Mouse (Mus musculus) limb, embryonic 13.5 days (tissue): ENCODE measurements around the gene Olfr1450. TPM values are rescaled to one million over a fixed set of nuclear protein-coding genes. Genes with fewer than 3 reads are reported as not detected.
"Not testable (repeated sequence)": the region's sequence is repeated elsewhere in the genome, so short reads cannot be mapped to it uniquely, and the experiment has no call there.

Experiments used
- ATAC-seq: fragments of 200-750 bp; cut with Nextera tagmentation; 2 replicates; pipeline ENCODE4 v1.8.0; 2017; ENCODE audit warnings: low read depth, moderate number of reproducible peaks, moderate TSS enrichment; ENCODE audit not compliant: low FRiP score
- H3K27ac ChIP-seq: fragments of 300-500 bp; sonication (generic); 2 replicates; pipeline ENCODE4 v1.5.1; 2015; ENCODE audit warnings: inconsistent platforms, mild to moderate bottlenecking, moderate library complexity
- H3K27me3 ChIP-seq: fragments of 300-500 bp; sonication (generic); 2 replicates; pipeline ENCODE4 v1.6.1; 2015; ENCODE audit warnings: mild to moderate bottlenecking, inconsistent platforms
- H3K36me3 ChIP-seq: fragments of 300-500 bp; sonication (generic); 2 replicates; pipeline ENCODE4 v1.6.1; 2015; ENCODE audit warnings: inconsistent platforms, mild to moderate bottlenecking, moderate library complexity
- H3K4me1 ChIP-seq: fragments of 300-500 bp; sonication (generic); 2 replicates; pipeline ENCODE4 v1.6.1; 2015; ENCODE audit warnings: inconsistent platforms
- H3K4me2 ChIP-seq: fragments of 300-500 bp; sonication (generic); replicated peaks from 2 replicates; pipeline ENCODE4 v1.6.1; 2015; ENCODE audit warnings: inconsistent platforms, mild to moderate bottlenecking, moderate library complexity
- H3K4me3 ChIP-seq: fragments of 300-500 bp; sonication (generic); 2 replicates; pipeline ENCODE4 v1.5.1; 2015; ENCODE audit warnings: moderate library complexity, mild to moderate bottlenecking, inconsistent platforms
- H3K9ac ChIP-seq: fragments of 300-500 bp; sonication (generic); 2 replicates; pipeline ENCODE4 v1.6.1; 2015; ENCODE audit warnings: mild to moderate bottlenecking, inconsistent platforms
- H3K9me3 ChIP-seq: fragments of 300-500 bp; sonication (generic); 2 replicates; pipeline ENCODE4 v1.6.1; 2016; ENCODE audit warnings: inconsistent platforms
- WGBS: fragments of 180-500 bp; shearing (Covaris S2); methylation state at CpG from one replicate; pipeline ENCODE4 v1.1.7; 2015; 5-methylcytosine and 5-hydroxymethylcytosine counted together
- polyA plus RNA-seq: library from polyadenylated mRNA; unstranded; fragments of >200 nt; fragmentation: Nextera tagmentation; extraction: Ambion mirVana; gene quantifications from 2 replicates; pipeline ENCODE4 v1.2.1, GENCODE M21; 2015

Gene Olfr1450
- not detected in 2 replicates for polyA plus RNA-seq

DNA sequence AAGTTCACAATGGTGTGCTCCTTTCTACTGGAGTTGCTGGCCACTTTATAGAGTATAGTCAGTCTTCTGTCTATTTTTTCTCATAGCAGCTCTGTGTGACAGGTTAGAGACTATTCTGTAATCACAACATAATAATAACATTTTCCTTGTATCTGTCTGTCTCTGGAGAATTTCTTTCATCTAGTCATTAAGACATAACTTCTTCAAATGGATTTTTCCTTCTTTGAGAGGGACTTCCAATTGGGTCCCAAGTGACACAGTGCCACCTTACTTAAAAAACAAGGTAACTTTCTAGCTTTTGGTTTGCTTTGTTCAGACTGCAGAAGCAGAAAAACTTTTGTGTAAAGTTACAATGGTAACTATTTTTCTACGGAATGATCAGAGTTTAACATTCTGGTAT, at the start of gene Olfr1450:
TSS of gene Olfr1450 (plus strand) at position 301 of the 400 bp plus-strand sequence.
- Histone ChIP-seq H3K4me1 (no peaks in the 10 kb centered on the region), H3K4me2 (no peak within 1 kb of the TSS), H3K9ac (no peak within 1 kb of the TSS), H3K9me3 (peaks cover 10% of the 10 kb centered on the region; the same call in 1 of the 2 replicates), H3K4me3 (no peak within 1 kb of the TSS), H3K27ac (no peak within 1 kb of the TSS), H3K36me3 (no peaks in the 10 kb centered on the region), H3K27me3 (no peaks in the 10 kb centered on the region)
- ATAC-seq, result no peak
- 90% methylated on average over 1 of the region's 1 CpGs for WGBS

DNA sequence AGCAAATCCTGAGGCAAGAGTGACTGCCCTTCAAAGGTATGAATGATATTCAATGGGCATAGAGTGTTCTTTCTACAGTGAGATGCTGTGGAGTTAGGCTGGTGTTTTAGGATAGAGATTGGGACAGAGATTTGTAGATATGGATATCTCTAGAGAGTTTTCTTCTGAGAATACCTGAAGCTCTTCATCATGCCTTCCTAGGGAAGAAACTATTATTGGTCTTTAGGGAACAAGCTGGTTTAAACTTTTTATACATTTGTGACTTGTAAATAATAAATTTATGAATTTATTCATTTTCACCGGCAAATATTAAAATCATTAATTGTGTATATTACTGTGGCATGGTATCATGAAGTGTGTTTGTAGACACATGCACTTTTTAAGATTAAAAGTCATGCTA, 46.4 kb upstream of the Olfr1450 start, which contains the start of gene Olfr1447:
TSS of gene Olfr1447 (minus strand) at position 101 of the 400 bp plus-strand sequence.
- H3K36me3 ChIP-seq, result no peaks in the 10 kb centered on the region
- no peak for ATAC-seq
- no peak within 1 kb of the TSS for H3K4me3 ChIP-seq
- no peak within 1 kb of the TSS for H3K9ac ChIP-seq
- H3K4me1 ChIP-seq, result no peaks in the 10 kb centered on the region
- H3K4me2 ChIP-seq, result no peak within 1 kb of the TSS
- H3K9me3 ChIP-seq, result peaks cover 5% of the 10 kb centered on the region; the same call in 1 of the 2 replicates
- no peaks in the 10 kb centered on the region for H3K27me3 ChIP-seq
- H3K27ac ChIP-seq, result no peak within 1 kb of the TSS
- WGBS, result 86% methylated on average over 1 of the region's 1 CpGs

DNA sequence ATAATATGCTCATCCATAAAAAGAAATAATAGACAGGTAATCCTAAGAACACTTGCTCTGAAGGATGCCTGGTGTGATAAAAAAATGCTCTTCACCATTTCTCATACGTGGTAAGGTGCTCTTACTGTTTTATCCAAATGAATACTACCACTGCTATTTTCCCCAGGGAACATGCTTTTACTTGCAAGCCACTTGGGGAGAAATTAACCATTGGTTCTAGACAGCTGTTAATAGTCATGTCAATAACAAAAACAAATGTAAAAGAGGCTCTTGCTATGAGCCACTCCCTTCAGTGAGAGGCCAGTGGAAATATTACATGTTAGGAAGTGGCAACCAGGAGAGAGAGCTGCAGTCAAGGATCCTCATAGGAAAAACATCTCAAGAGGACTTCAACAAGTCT, 25.7 kb upstream of the Olfr1450 start, which contains the start of gene Olfr1448:
TSS of gene Olfr1448 (minus strand) at position 101 of the 400 bp plus-strand sequence.
- Histone ChIP-seq H3K4me3 (no peak within 1 kb of the TSS), H3K9ac (no peak within 1 kb of the TSS), H3K4me2 (no peak within 1 kb of the TSS), H3K4me1 (no peaks in the 10 kb centered on the region), H3K9me3 (peaks cover 5% of the 10 kb centered on the region; the same call in 1 of the 2 replicates), H3K27me3 (no peaks in the 10 kb centered on the region), H3K36me3 (no peaks in the 10 kb centered on the region), H3K27ac (no peak within 1 kb of the TSS)
- no peak for ATAC-seq
- 50% methylated on average over 1 of the region's 1 CpGs for WGBS

DNA sequence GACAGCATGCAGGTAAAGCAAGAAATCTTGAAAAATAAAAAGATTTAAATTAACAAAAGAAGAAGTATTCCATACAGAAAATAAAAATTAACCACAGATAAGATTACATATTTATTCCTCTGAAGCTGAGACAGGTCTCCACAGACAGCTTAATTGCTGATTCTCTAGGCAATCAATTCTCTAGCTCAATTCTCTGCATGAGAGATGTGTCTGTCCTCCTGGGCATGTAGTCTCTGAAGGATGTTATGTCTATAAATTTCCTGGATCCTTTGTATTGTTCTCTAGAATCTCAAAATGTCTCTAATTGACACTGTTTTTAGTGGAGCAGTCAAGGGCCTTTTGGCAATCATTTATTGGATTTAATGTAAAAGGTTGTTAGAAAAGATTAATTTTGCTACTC, 19.5 kb upstream of the Olfr1450 start, which contains the start of gene Olfr1449:
TSS of gene Olfr1449 (plus strand) at position 301 of the 400 bp plus-strand sequence.
- Histone ChIP-seq H3K27ac (no peak within 1 kb of the TSS), H3K4me2 (no peak within 1 kb of the TSS), H3K27me3 (no peaks in the 10 kb centered on the region), H3K36me3 (no peaks in the 10 kb centered on the region), H3K4me3 (no peak within 1 kb of the TSS), H3K9ac (no peak within 1 kb of the TSS), H3K4me1 (no peaks in the 10 kb centered on the region), H3K9me3 (0 out of 2 replicates have a peak, but pooled peaks cover 4% of the 10 kb centered on the region)
- no peak for ATAC-seq

DNA sequence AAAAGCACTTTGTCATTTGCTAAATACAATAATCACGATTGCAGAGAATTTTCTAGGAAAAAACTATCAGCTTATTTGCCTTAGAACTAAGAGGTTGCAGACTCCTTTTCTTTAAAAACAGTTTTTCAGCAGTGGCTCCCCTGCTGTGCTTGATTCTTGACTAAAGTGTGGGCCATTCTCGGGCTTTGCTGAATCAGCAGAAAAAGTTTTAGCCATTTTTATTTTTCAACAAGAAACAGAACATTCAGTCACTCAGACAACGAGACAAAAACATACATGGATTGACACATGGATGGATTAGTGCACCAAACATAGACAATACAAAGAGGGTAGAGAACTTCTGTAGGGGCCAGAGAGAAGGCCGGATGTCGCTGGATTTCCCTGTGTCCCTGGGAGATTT, 20.0 kb downstream of the Olfr1450 start:
- ATAC-seq, H3K9ac ChIP-seq, H3K36me3 ChIP-seq, H3K27ac ChIP-seq, H3K4me2 ChIP-seq, H3K27me3 ChIP-seq, H3K4me3 ChIP-seq, H3K4me1 ChIP-seq: not testable (repeated sequence)
- H3K9me3 ChIP-seq, result peaks cover 23% of the 10 kb centered on the region
- WGBS, result 84% methylated on average over 5 of the region's 5 CpGs

DNA sequence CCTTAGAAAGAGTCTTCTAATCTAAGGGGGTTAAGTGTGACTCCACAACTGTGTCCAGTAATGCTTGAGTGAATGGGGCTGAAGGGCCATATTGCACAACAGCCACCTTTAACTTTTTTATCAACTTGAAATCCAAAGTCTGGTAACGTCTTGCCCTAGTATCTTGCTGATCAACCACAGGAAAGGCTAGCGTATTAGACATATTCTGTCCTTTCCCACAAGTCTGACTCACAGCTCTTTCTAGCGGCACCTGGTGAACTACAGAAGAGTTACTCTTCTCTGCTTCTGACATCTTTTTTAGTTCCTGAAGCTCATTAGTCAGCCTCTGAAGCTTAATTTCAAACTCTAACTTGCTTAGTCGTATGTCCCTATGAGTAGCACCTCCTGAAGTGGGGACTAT, 42.3 kb downstream of the Olfr1450 start:
- H3K9me3 ChIP-seq, result peaks cover 13% of the 10 kb centered on the region; the same call in 1 of the 2 replicates
- H3K4me3 ChIP-seq, H3K27me3 ChIP-seq, H3K4me2 ChIP-seq, H3K36me3 ChIP-seq, ATAC-seq, H3K9ac ChIP-seq, H3K27ac ChIP-seq, H3K4me1 ChIP-seq: not testable (repeated sequence)
- 93% methylated on average over 4 of the region's 4 CpGs for WGBS

DNA sequence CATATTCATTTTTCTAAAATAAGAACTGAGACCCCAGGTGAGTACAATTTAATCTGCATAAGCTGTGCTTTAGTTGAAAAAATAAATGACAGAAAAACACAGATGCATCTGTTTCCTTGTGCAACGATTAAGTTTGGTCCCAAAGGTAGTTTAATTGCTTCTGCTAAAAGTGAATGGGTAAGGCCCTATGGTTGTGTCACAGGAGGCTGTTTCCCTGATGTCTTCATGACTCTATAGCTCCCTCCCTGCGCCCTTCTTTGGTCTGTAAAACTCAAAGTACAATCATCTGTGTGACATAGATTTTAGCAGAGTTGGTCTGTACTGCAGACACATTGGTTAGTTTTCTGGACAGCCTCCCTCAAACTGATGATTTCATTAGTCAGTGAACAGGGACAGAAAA, 44.7 kb downstream of the Olfr1450 start, which contains the start of gene Olfr1451:
TSS of gene Olfr1451 (plus strand) at position 301 of the 400 bp plus-strand sequence.
- WGBS, result 68% methylated on average over 2 of the region's 2 CpGs
- Histone ChIP-seq H3K9me3 (peaks cover 13% of the 10 kb centered on the region; the same call in 1 of the 2 replicates), H3K4me2 (no peak within 1 kb of the TSS), H3K36me3 (no peaks in the 10 kb centered on the region), H3K4me3 (no peak within 1 kb of the TSS), H3K27ac (no peak within 1 kb of the TSS), H3K9ac (no peak within 1 kb of the TSS), H3K27me3 (no peaks in the 10 kb centered on the region), H3K4me1 (no peaks in the 10 kb centered on the region)
- no peak for ATAC-seq

Other genes with a start within 250 kb of the Olfr1450 start
- 1.0 and 1.5 TPM in 2 replicates for gene Cntf, start 184.6 kb upstream of the Olfr1450 start, polyA plus RNA-seq
- gene Zfp91, start 154.1 kb upstream of the Olfr1450 start, polyA plus RNA-seq, result 13.5 and 13.8 TPM in 2 replicates
- gene Lpxn, start 154.1 kb upstream of the Olfr1450 start, polyA plus RNA-seq, result 1.3 and 1.7 TPM in 2 replicates
- gene Gm5244, start 103.6 kb upstream of the Olfr1450 start, polyA plus RNA-seq, result not detected in 2 replicates
- gene Olfr1444, start 93.0 kb upstream of the Olfr1450 start, polyA plus RNA-seq, result not detected in 2 replicates
- gene Olfr1445, start 66.4 kb upstream of the Olfr1450 start, polyA plus RNA-seq, result not detected in 2 replicates
- gene Olfr1446, start 56.7 kb upstream of the Olfr1450 start, polyA plus RNA-seq, result not detected in 2 replicates
- gene Olfr1447, start 46.5 kb upstream of the Olfr1450 start, polyA plus RNA-seq, result not detected in 2 replicates
- not detected in 2 replicates for gene Olfr1448, start 25.8 kb upstream of the Olfr1450 start, polyA plus RNA-seq
- gene Olfr1449, start 19.4 kb upstream of the Olfr1450 start, polyA plus RNA-seq, result not detected in 2 replicates
- not detected in 2 replicates for gene Olfr1451, start 44.8 kb downstream of the Olfr1450 start, polyA plus RNA-seq
- not detected in 2 replicates for gene Olfr1453, start 78.1 kb downstream of the Olfr1450 start, polyA plus RNA-seq
- not detected in 2 replicates for gene Olfr1454, start 110.4 kb downstream of the Olfr1450 start, polyA plus RNA-seq
- not detected in 2 replicates for gene Olfr1457, start 147.6 kb downstream of the Olfr1450 start, polyA plus RNA-seq
- gene Olfr1458, start 156.5 kb downstream of the Olfr1450 start, polyA plus RNA-seq, result not detected in 2 replicates
- not detected in 2 replicates for gene Olfr1459, start 199.3 kb downstream of the Olfr1450 start, polyA plus RNA-seq
- gene Olfr1461, start 212.7 kb downstream of the Olfr1450 start, polyA plus RNA-seq, result not detected in 2 replicates
- gene Olfr1462, start 235.5 kb downstream of the Olfr1450 start, polyA plus RNA-seq, result not detected in 2 replicates